Mouse (Mus musculus) heart, postnatal 10 days (tissue): ENCODE measurements at regions not wholly inside any gene's neighbourhood (a gene's known extent, or its start where the extent isn't known, plus 50 kb on each side); places are given as distances from the start of the nearest gene placed in this dataset.

ENCODE experiments used
- DNase-seq, 2 experiments: peaks; one replicate each; pipeline ENCODE4 v3.0.0; 2021
- intact Hi-C: fragments of 180-260 bp; cut with DNase I; formaldehyde crosslinking; loops from one replicate; pipeline ENCODE4 v1.15.1; 2025

- intact Hi-C loops: no loop called here
- DNase-seq: no peak
Measured at GRCm38 (mm10) chr11:113121307-113121706, 339.3 kb downstream of the Sox9 start.

- no peak for DNase-seq
- intact Hi-C loops: no loop called here
Measured at GRCm38 (mm10) chr11:113122137-113122536, 340.1 kb downstream of the Sox9 start.

DNA sequence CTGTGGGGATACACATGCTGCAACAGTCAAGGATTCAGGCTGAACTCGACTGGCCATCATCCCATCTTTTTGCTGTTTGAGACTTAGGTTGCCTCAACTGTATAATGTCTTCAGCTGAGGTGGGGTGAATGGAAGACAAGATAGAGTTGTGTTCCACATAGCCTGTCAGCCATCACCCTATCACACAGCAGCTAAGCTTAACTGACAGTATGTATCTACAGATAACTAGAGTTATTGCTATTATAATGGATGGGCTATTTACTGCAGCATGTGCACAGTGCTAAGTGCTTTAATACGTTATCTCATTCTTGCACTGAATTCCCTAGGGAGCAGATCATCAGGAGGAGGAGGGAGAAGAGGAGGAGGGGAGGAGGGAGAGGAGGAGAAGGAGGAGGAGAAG is 340.9 kb downstream of the Sox9 start:
- intact Hi-C loops: no loop called here
- no peak for DNase-seq

GRCm38 (mm10) chr11:113125832-113126231 is 343.8 kb downstream of the Sox9 start:
- intact Hi-C loops: no loop called here
- no peak for DNase-seq

DNA sequence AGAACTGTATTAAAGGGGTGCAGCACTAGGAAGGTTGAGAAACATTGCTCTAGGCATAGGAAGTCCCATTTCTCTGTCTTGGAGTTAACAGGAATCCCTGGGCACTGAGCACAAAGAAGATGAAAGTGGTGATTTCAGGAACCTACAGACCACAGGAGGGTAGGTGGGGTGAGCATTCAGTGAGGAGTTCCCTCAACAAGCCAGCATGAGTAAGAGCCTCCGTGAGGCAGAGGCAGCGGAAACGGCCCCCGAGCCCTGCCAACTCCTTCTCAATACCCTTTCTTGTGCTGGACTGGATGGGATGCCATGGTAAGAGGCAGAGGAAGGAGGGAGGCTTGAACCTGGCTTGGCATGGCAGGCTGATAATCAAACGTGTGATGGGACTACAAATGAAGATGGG is 347.2 kb downstream of the Sox9 start:
- intact Hi-C loops: no loop called here
- DNase-seq: no peak

GRCm38 (mm10) chr11:113129975-113130374 is 348.0 kb downstream of the Sox9 start:
- intact Hi-C loops: no loop called here

GRCm38 (mm10) chr11:113132078-113133064 is 350.3 kb downstream of the Sox9 start:
- DNase-seq: no peak
- intact Hi-C loops: no loop called here

More at GRCm38 (mm10) chr11:113129975-113130374, 348.0 kb downstream of the Sox9 start:
- no peak for DNase-seq

- DNase-seq: no peak
- intact Hi-C loops: no loop called here
Measured at GRCm38 (mm10) chr11:113133407-113133806, 351.4 kb downstream of the Sox9 start.

DNA sequence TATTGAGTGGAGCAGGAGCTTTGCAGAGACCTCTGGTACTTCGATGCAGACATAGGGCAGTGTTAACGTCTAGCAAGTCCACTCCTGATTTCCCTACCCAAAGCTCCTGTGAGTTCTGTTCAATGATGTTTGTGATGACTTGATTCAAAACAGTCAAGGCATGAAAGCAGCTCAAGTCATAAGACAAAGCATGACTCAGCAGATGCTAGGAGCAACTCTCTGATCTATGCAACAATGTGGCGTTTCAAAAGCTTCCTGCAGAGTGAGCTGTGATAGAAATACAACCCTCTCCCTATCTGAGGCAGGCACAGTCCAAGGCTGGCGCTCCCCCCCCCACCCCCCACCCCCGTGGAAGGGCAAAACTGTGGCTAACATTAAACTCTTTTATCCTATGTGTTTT is 353.2 kb downstream of the Sox9 start:
- intact Hi-C loops: no loop called here
- DNase-seq: no peak

GRCm38 (mm10) chr11:113138462-113138861 is 356.4 kb downstream of the Sox9 start:
- intact Hi-C loops: no loop called here
- DNase-seq: no peak

DNA sequence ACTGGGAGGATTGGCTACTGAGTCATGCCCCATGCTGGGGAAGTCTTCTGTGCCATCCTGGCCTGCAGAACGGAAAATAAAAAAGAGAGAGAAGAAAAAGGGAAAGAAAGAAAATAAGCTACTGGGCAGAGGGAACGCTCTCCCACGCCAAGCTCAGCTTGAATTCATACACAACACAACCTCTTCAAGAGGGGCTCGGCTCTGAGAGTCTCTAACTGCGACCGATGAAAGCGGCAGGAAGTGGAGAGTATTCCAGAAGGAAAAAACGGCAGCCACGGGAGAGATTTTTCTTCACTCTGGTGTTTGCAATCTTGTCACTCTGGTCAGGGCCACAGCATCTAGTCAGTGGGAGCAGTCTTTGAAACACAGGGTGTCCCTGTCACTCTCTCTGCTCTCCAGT is 358.6 kb downstream of the Sox9 start:
- no peak for DNase-seq
- intact Hi-C loops: no loop called here

- DNase-seq: no peak
- intact Hi-C loops: no loop called here
Measured at GRCm38 (mm10) chr11:113142816-113143215, 360.8 kb downstream of the Sox9 start.

GRCm38 (mm10) chr11:113143839-113144627 is 362.0 kb downstream of the Sox9 start:
- DNase-seq: peak; percentile 84 to 86
- intact Hi-C loops: no loop called here

GRCm38 (mm10) chr11:113145721-113146120 is 363.7 kb downstream of the Sox9 start:
- DNase-seq: no peak
- intact Hi-C loops: no loop called here

- no peak for DNase-seq
- intact Hi-C loops: no loop called here
Measured at GRCm38 (mm10) chr11:113146762-113147161, 364.7 kb downstream of the Sox9 start.

GRCm38 (mm10) chr11:113147535-113148197 is 365.6 kb downstream of the Sox9 start:
- DNase-seq: no peak
- intact Hi-C loops: no loop called here

DNA sequence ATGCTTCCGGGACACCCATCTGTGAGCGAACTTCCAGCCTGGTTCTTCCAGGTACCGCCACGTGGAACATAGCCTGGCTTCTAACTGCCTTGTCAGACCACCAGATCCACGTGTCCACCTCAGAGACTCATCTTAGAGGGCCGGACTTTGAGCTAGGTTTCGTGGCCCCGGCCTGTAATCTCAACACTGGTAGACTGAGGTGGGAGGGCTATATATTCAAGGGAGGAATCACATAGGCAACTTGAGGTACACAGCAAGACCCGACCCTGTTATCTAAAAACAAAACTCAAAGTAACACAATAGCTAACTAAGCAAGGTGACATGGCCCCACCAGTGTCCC is 366.1 kb downstream of the Sox9 start:
- intact Hi-C loops: no loop called here
- no peak for DNase-seq

DNA sequence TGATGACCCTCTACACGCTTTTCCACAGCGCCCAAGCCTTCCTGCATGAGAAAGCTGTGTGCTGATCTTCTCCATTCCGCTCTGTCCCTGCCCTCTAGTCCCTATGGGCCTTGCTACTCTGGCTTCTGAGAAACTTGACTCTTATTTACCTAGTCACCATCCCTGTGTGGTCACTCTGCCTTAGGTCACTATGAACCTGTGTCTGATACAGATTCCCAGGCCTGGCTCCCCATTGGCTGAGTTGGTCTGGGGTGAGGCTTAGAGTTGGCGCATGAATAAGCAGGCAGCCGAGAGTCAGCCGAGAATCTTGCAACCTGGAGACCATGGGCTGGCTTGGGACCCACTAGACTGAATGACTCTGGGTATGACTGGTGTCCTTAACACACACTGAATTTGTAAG is 373.5 kb downstream of the Sox9 start:
- no peak for DNase-seq
- intact Hi-C loops: no loop called here

DNA sequence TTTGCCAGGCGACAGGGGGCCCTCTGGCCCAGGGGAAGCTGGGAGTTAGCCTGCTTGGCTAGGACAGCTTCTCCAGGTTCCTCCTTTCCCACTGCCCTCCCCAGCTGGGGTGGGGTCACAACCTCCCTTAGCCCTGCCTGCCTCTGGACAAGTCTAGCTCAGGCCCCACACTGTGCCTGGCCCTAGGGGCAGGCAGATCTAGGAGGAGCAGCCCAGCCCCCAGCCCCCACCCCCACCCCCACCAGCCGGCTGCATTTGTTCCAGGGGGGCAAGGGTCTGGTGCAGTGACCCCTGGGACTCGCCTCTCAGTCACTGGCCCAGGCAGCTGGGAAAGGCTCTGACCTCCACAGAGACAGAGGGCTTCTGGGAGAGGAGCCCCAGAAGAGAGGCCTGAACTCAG is 381.9 kb downstream of the Sox9 start:
- intact Hi-C loops: loop anchor here (2.0 to 10.0 kb wide), 3 partner anchors 381 to 1059 kb away; partner anchors contain the start of gene Sox9
- DNase-seq: no peak

- intact Hi-C loops: loop anchor here (2.0 to 10.0 kb wide), 3 partner anchors 382 to 1060 kb away; partner anchors contain the start of gene Sox9
Measured at GRCm38 (mm10) chr11:113164510-113164909, 382.5 kb downstream of the Sox9 start.

More at GRCm38 (mm10) chr11:113164510-113164909, 382.5 kb downstream of the Sox9 start:
- DNase-seq: no peak
